Mouse (Mus musculus) limb, embryonic 15.5 days (tissue): ENCODE measurements around the gene Zdhhc23. TPM values are rescaled to one million over a fixed set of nuclear protein-coding genes. Genes with fewer than 3 reads are reported as not detected.

ENCODE experiments used
- ATAC-seq: fragments of 200-750 bp; cut with Nextera tagmentation; 2 replicates; pipeline ENCODE4 v1.8.0; 2017; ENCODE audit warnings: low read depth, moderate TSS enrichment; ENCODE audit not compliant: insufficient number of reproducible peaks, low FRiP score, low TSS enrichment
- H3K27ac ChIP-seq: fragments of 300-500 bp; sonication (generic); 2 replicates; pipeline ENCODE4 v1.5.1; 2015; ENCODE audit warnings: moderate library complexity, mild to moderate bottlenecking, inconsistent platforms
- H3K27me3 ChIP-seq: fragments of 300-500 bp; sonication (generic); 2 replicates; pipeline ENCODE4 v1.6.1; 2015; ENCODE audit warnings: inconsistent platforms
- H3K36me3 ChIP-seq: fragments of 300-500 bp; sonication (generic); 2 replicates; pipeline ENCODE4 v1.6.1; 2015; ENCODE audit warnings: inconsistent platforms
- H3K4me1 ChIP-seq: fragments of 300-500 bp; sonication (generic); 2 replicates; pipeline ENCODE4 v1.6.1; 2015; ENCODE audit warnings: inconsistent platforms
- H3K4me2 ChIP-seq: fragments of 300-500 bp; sonication (generic); 2 replicates; pipeline ENCODE4 v1.6.1; 2015; ENCODE audit warnings: mild to moderate bottlenecking, inconsistent platforms
- H3K4me3 ChIP-seq: fragments of 300-500 bp; sonication (generic); 2 replicates; pipeline ENCODE4 v1.5.1; 2015; ENCODE audit warnings: mild to moderate bottlenecking, inconsistent platforms
- H3K9ac ChIP-seq: fragments of 300-500 bp; sonication (generic); 2 replicates; pipeline ENCODE4 v1.6.1; 2015; ENCODE audit warnings: inconsistent platforms
- H3K9me3 ChIP-seq: fragments of 300-500 bp; sonication (generic); 2 replicates; pipeline ENCODE4 v1.6.1; 2016; ENCODE audit warnings: inconsistent platforms
- WGBS: fragments of 180-500 bp; shearing (Covaris S2); methylation state at CpG from one replicate; pipeline ENCODE4 v1.1.7; 2015; 5-methylcytosine and 5-hydroxymethylcytosine counted together
- polyA plus RNA-seq: library from polyadenylated mRNA; unstranded; fragments of >200 nt; fragmentation: Nextera tagmentation; extraction: Ambion mirVana; gene quantifications from 2 replicates; pipeline ENCODE4 v1.2.1, GENCODE M21; 2015

Gene Zdhhc23
- polyA plus RNA-seq, 1 experiment from 2014 or later: 1.2 TPM

- no peaks in the 10 kb centered on the region for H3K9me3 ChIP-seq
- 77% methylated on average over 3 of the region's 3 CpGs for WGBS
- H3K4me2 ChIP-seq: no peak overlapping the region
- H3K36me3 ChIP-seq: 0 out of 2 replicates have a peak, but pooled peaks cover 3% of the 10 kb centered on the region
- ATAC-seq: no peak
- no peak overlapping the region for H3K4me3 ChIP-seq
- H3K27ac ChIP-seq: no peak overlapping the region
- no peaks in the 10 kb centered on the region for H3K4me1 ChIP-seq
- H3K9ac ChIP-seq: no peak overlapping the region
- no peaks in the 10 kb centered on the region for H3K27me3 ChIP-seq
Observed at GRCm38 (mm10) chr16:43963780-43964179, 15.8 kb downstream of the Zdhhc23 start.

DNA sequence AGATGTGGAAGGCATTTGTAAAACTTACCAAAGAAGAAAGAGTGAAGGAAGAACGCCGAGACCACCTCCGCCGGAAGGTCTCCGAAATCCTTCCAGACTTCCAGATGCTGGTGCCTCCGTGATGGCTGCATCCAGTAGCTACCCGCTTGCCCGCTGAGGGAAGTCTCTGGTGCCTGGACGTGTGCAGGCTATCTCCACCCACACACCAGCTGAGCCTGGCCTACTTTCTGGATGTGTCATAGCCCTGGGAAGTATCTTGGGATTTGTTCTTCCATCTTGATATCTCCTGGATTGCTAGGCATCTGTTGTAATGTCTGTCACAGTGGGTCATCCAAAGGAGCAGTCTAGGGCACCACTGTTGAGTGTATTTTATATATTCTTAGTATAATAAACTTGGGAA lies 16.3 kb downstream of the Zdhhc23 start:
- Histone ChIP-seq H3K9me3 (no peaks in the 10 kb centered on the region), H3K4me2 (no peak overlapping the region), H3K4me3 (no peak overlapping the region), H3K27me3 (no peaks in the 10 kb centered on the region), H3K9ac (no peak overlapping the region), H3K36me3 (no peaks in the 10 kb centered on the region), H3K4me1 (no peaks in the 10 kb centered on the region), H3K27ac (no peak overlapping the region)
- ATAC-seq: no peak
- 89% methylated on average over 9 of the region's 9 CpGs for WGBS

- Histone ChIP-seq H3K4me1 (no peaks in the 10 kb centered on the region), H3K27me3 (no peaks in the 10 kb centered on the region), H3K4me2 (no peak overlapping the region), H3K4me3 (no peak overlapping the region), H3K9ac (no peak overlapping the region), H3K27ac (no peak overlapping the region), H3K36me3 (no peaks in the 10 kb centered on the region; the same call in 1 of the 2 replicates), H3K9me3 (no peaks in the 10 kb centered on the region)
- ATAC-seq: no peak
- 43% methylated on average over 4 of the region's 4 CpGs for WGBS
Observed at GRCm38 (mm10) chr16:43958038-43958437, 21.6 kb downstream of the Zdhhc23 start.

GRCm38 (mm10) chr16:43954913-43955312 lies 24.7 kb downstream of the Zdhhc23 start:
- Histone ChIP-seq H3K4me1 (no peaks in the 10 kb centered on the region), H3K27ac (no peak overlapping the region), H3K9ac (no peak overlapping the region), H3K36me3 (no peaks in the 10 kb centered on the region; the same call in 1 of the 2 replicates), H3K4me3 (no peak overlapping the region), H3K9me3 (no peaks in the 10 kb centered on the region), H3K27me3 (no peaks in the 10 kb centered on the region), H3K4me2 (no peak overlapping the region)
- 69% methylated on average over 6 of the region's 6 CpGs for WGBS
- ATAC-seq: no peak

DNA sequence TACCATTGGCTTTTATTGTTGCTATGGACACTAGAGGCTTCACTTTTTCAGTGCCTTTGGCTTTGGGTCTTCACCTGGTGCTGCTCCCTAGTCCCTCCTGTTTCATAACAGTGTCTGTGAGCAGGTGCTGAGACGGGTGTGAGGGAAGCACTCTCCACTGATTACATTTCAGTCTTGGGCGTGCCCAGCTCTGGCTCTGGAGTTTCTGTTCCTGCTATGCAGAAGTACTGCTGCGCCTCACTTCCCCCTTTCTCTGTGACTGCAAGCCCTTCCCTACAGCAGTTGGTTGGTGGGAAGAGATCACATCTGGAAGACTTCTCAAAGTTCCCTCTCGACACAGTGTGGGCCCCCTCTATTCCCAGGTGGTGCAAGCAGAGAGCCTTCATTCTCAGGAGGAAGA lies 28.0 kb downstream of the Zdhhc23 start:
- Histone ChIP-seq H3K36me3 (no peaks in the 10 kb centered on the region), H3K4me1 (no peaks in the 10 kb centered on the region), H3K27me3 (no peaks in the 10 kb centered on the region), H3K9ac (no peak overlapping the region), H3K4me2 (no peak overlapping the region), H3K4me3 (no peak overlapping the region), H3K27ac (no peak overlapping the region), H3K9me3 (no peaks in the 10 kb centered on the region)
- 64% methylated on average over 4 of the region's 4 CpGs for WGBS
- ATAC-seq: no peak

GRCm38 (mm10) chr16:43945869-43946268 lies 33.7 kb downstream of the Zdhhc23 start:
- no peak overlapping the region for H3K4me2 ChIP-seq
- no peaks in the 10 kb centered on the region for H3K9me3 ChIP-seq
- H3K27ac ChIP-seq: no peak overlapping the region
- H3K9ac ChIP-seq: no peak overlapping the region
- no peak overlapping the region for H3K4me3 ChIP-seq
- H3K36me3 ChIP-seq: no peaks in the 10 kb centered on the region
- ATAC-seq: no peak
- WGBS: 52% methylated on average over 3 of the region's 3 CpGs
- H3K4me1 ChIP-seq: no peaks in the 10 kb centered on the region
- H3K27me3 ChIP-seq: no peaks in the 10 kb centered on the region

- Histone ChIP-seq H3K9ac (no peak overlapping the region), H3K4me1 (no peaks in the 10 kb centered on the region), H3K9me3 (no peaks in the 10 kb centered on the region), H3K36me3 (no peaks in the 10 kb centered on the region), H3K4me2 (no peak overlapping the region), H3K4me3 (no peak overlapping the region), H3K27me3 (no peaks in the 10 kb centered on the region), H3K27ac (no peak overlapping the region)
- WGBS: 74% methylated on average over 3 of the region's 3 CpGs
- ATAC-seq: no peak
Observed at GRCm38 (mm10) chr16:43945351-43945750, 34.2 kb downstream of the Zdhhc23 start.

DNA sequence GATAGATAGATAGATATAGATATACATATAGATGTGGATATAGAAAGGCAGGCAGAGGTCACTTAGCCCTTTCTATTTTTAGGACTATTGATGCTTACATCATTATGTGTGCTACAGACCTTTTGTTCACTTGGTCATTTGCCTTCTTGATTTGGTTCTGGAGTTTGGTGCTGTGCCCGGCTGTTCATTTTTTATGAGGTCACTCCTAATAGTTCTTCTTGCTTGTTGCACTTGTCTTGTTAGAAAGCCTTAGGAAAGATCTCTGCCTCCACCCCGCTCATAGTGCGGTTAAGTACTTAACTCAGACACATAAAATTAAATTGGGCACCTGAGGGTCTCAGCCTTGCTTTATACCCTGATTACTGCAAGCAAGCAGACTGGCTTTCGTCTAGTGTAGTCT lies 38.7 kb downstream of the Zdhhc23 start:
- H3K4me3 ChIP-seq: no peak overlapping the region
- no peaks in the 10 kb centered on the region for H3K36me3 ChIP-seq
- H3K27me3 ChIP-seq: no peaks in the 10 kb centered on the region
- 45% methylated on average over 4 of the region's 4 CpGs for WGBS
- H3K4me2 ChIP-seq: no peak overlapping the region
- no peaks in the 10 kb centered on the region for H3K9me3 ChIP-seq
- H3K27ac ChIP-seq: no peak overlapping the region
- no peak for ATAC-seq
- H3K4me1 ChIP-seq: no peaks in the 10 kb centered on the region
- H3K9ac ChIP-seq: no peak overlapping the region

GRCm38 (mm10) chr16:43935892-43936291 lies 43.7 kb downstream of the Zdhhc23 start:
- no peak overlapping the region for H3K27ac ChIP-seq
- no peaks in the 10 kb centered on the region for H3K36me3 ChIP-seq
- no peak for ATAC-seq
- no peak overlapping the region for H3K9ac ChIP-seq
- no peak overlapping the region for H3K4me3 ChIP-seq
- H3K4me1 ChIP-seq: no peaks in the 10 kb centered on the region
- H3K27me3 ChIP-seq: no peaks in the 10 kb centered on the region
- WGBS: 58% methylated on average over 3 of the region's 3 CpGs
- no peak overlapping the region for H3K4me2 ChIP-seq
- no peaks in the 10 kb centered on the region for H3K9me3 ChIP-seq

DNA sequence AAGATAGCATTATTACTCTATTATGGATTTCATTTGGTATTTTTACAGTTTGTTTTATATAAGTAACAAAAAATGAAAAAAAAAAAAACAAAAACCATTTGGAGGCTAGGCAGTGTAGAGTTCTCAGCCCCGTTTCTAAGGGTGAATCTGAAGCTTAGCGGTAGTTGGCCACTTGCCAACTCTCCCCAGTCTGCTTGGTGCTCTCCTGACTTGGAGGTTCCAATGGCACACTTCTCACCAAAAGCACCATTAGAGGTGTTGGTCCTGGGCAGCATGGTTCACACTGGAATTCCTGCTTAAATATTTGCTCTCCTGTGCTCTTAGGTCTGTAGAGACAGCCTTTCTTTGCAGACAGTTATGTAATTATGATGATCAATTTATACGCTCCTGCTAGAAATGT lies 44.2 kb downstream of the Zdhhc23 start:
- Histone ChIP-seq H3K4me1 (no peaks in the 10 kb centered on the region), H3K27ac (no peak overlapping the region), H3K9me3 (no peaks in the 10 kb centered on the region), H3K4me2 (no peak overlapping the region), H3K4me3 (no peak overlapping the region), H3K27me3 (no peaks in the 10 kb centered on the region), H3K9ac (no peak overlapping the region), H3K36me3 (no peaks in the 10 kb centered on the region)
- no peak for ATAC-seq
- 53% methylated on average over 3 of the region's 3 CpGs for WGBS

GRCm38 (mm10) chr16:43934856-43935255 lies 44.7 kb downstream of the Zdhhc23 start:
- Histone ChIP-seq H3K4me1 (no peaks in the 10 kb centered on the region), H3K9me3 (no peaks in the 10 kb centered on the region), H3K27ac (no peak overlapping the region), H3K4me2 (no peak overlapping the region), H3K9ac (no peak overlapping the region), H3K36me3 (no peaks in the 10 kb centered on the region), H3K27me3 (no peaks in the 10 kb centered on the region), H3K4me3 (no peak overlapping the region)
- ATAC-seq: no peak
- 67% methylated on average over 8 of the region's 8 CpGs for WGBS

- Histone ChIP-seq H3K9me3 (no peaks in the 10 kb centered on the region), H3K4me1 (no peaks in the 10 kb centered on the region), H3K27me3 (no peaks in the 10 kb centered on the region), H3K4me2 (no peak overlapping the region), H3K9ac (no peak overlapping the region), H3K27ac (no peak overlapping the region), H3K36me3 (no peaks in the 10 kb centered on the region), H3K4me3 (no peak overlapping the region)
- 77% methylated on average over 6 of the region's 6 CpGs for WGBS
- ATAC-seq: no peak
Observed at GRCm38 (mm10) chr16:43933041-43933440, 46.5 kb downstream of the Zdhhc23 start.

DNA sequence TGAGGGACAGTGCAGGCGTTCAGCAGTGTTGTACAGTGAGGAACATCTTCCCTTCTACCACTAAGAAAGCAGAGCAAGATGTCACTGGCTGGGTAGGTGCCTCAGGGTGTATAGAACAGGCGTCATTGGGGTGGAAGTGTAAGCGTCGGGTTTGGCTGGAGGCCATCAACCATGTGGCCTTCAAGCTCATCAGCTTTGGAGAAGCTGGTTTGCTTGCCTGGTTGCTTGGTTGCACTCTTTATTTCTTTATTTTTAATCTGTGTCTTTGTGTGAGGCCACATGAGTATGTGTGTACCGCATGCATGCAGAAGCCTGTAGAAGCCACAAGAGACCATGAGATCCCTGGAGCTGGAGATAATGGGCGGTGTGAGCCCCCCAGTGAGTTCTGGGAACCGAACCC lies 47.3 kb downstream of the Zdhhc23 start:
- Histone ChIP-seq H3K36me3 (no peaks in the 10 kb centered on the region), H3K4me3 (no peak overlapping the region), H3K4me2 (no peak overlapping the region), H3K4me1 (no peaks in the 10 kb centered on the region), H3K9ac (no peak overlapping the region), H3K27me3 (no peaks in the 10 kb centered on the region), H3K27ac (no peak overlapping the region), H3K9me3 (no peaks in the 10 kb centered on the region)
- WGBS: 74% methylated on average over 7 of the region's 7 CpGs
- ATAC-seq: no peak
